Mouse (Mus musculus): ENCODE data around the gene Pxdn. TPM values are rescaled to one million over a fixed set of nuclear protein-coding genes. Genes with fewer than 3 reads are reported as not detected.

The Pxdn gene
- polyA plus RNA-seq, 1 experiment from 2014 or later, result 116 TPM

DNA sequence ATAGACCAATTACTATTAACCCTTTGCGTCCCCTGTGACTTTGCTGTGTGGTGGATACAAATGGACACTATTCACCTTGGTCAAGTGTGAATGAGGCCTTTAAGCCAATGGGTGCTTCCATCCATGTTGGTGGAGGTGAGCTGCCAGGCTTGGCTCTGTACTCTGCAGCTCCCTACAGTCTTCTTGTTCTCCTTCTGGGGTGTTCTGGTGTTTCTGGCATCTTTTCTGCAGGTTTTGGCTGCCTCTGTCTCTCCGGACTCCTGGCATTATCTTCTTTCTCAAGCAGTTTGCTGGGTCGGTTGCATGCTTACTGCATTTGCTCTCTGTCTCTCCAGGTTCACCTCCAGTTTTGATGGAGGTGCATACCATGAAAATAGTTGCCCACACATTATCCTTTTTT lies 7.2 kb downstream of the Pxdn start:
- ATAC-seq (replicated peaks; ENCODE audit: low FRiP score, low TSS enrichment, low read depth), result no peak
- Histone ChIP-seq H3K27ac (ENCODE audit: low read depth) (no peak overlapping the region), H3K4me3 (ENCODE audit: low read depth, low read length) (no peak overlapping the region), H3K27me3 (replicated peaks; ENCODE audit: control insufficient read depth, insufficient read depth, low read length) (no peaks in the 10 kb centered on the region), H3K9ac (ENCODE audit: low read length) (no peak overlapping the region), H3K36me3 (ENCODE audit: control insufficient read depth, insufficient read depth, low read length) (peaks cover 11% of the 10 kb centered on the region; the same call in 1 of the 2 replicates), H3K4me2 (ENCODE audit: low read length) (no peak overlapping the region), H3K4me1 (replicated peaks; ENCODE audit: control insufficient read depth, insufficient read depth, low read length) (peaks cover 16% of the 10 kb centered on the region), H3K9me3 (ENCODE audit: control insufficient read depth, low read length) (no peaks in the 10 kb centered on the region)
- DNase-seq (ENCODE audit: low spot score), result no peak
- WGBS, result 75% methylated on average over 3 of the region's 3 CpGs

DNA sequence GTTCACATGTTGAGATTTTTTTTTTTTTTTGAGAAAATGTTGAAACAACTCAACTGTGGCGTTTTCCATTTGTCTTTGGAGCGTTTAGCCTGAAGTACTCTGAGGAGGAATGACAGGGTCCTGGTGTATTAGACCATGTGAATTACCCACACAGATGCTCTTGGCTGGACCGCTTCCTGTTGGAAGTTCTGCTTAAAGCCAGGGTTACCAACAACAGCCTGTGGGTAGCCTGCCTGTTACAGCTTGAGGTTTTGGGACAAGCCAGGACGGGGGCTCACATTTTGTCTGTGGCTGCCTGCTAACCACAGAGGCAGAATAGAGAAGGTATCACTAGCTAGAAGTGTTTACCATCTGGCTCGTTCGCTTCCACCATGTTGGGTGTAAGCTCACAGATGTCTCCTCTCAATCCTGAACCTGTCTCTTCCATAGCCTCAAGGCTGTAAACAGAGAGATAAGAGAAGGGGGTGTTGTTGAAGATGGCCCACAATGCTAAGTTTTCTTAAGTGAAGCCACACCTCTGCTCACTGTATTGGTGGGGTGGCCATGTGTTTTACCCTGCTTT lies 7.9 kb downstream of the Pxdn start:
- Histone ChIP-seq H3K4me2 (ENCODE audit: low read length) (no peak overlapping the region), H3K27ac (ENCODE audit: low read depth) (no peak overlapping the region), H3K27me3 (replicated peaks; ENCODE audit: control insufficient read depth, insufficient read depth, low read length) (no peaks in the 10 kb centered on the region), H3K4me1 (replicated peaks; ENCODE audit: control insufficient read depth, insufficient read depth, low read length) (peaks cover 12% of the 10 kb centered on the region), H3K36me3 (ENCODE audit: control insufficient read depth, insufficient read depth, low read length) (peaks cover 11% of the 10 kb centered on the region; the same call in 1 of the 2 replicates), H3K9ac (ENCODE audit: low read length) (no peak overlapping the region), H3K9me3 (ENCODE audit: control insufficient read depth, low read length) (no peaks in the 10 kb centered on the region), H3K4me3 (ENCODE audit: low read depth, low read length) (no peak overlapping the region)
- 52% methylated on average over 6 of the region's 6 CpGs for WGBS
- ATAC-seq (replicated peaks; ENCODE audit: low FRiP score, low TSS enrichment, low read depth) (no peak), DNase-seq (ENCODE audit: low spot score) (no peak)

DNA sequence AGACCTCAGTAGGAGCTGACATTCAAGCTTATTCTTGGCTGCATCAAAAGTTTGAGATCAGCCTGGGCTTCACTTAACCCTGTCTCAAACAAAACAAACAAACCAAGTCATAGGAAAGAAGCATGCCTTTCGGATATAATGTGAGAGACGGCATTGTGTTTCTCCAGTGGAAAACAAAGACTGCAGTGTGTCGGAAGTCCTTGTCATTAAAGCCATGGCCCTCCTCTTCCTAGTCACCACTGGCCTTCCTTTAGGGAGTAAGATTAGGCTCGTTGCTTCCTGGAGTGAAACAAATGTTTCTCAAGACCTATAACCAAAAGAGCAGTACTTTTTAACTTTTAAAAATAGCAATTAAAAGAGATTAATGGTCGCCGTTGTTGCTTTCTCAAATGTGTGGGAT lies 13.6 kb downstream of the Pxdn start:
- 63% methylated on average over 6 of the region's 6 CpGs for WGBS
- Histone ChIP-seq H3K9me3 (ENCODE audit: control insufficient read depth, low read length) (no peaks in the 10 kb centered on the region), H3K4me2 (ENCODE audit: low read length) (no peak overlapping the region), H3K36me3 (ENCODE audit: control insufficient read depth, insufficient read depth, low read length) (0 out of 2 replicates have a peak, but pooled peaks cover 7% of the 10 kb centered on the region), H3K27me3 (replicated peaks; ENCODE audit: control insufficient read depth, insufficient read depth, low read length) (no peaks in the 10 kb centered on the region), H3K4me3 (ENCODE audit: low read depth, low read length) (no peak overlapping the region), H3K9ac (ENCODE audit: low read length) (no peak overlapping the region), H3K27ac (ENCODE audit: low read depth) (peak overlapping the region; percentile 51), H3K4me1 (replicated peaks; ENCODE audit: control insufficient read depth, insufficient read depth, low read length) (peaks cover 25% of the 10 kb centered on the region)
- no peak for DNase-seq (ENCODE audit: low spot score)
- no peak for ATAC-seq (replicated peaks; ENCODE audit: low FRiP score, low TSS enrichment, low read depth)

DNA sequence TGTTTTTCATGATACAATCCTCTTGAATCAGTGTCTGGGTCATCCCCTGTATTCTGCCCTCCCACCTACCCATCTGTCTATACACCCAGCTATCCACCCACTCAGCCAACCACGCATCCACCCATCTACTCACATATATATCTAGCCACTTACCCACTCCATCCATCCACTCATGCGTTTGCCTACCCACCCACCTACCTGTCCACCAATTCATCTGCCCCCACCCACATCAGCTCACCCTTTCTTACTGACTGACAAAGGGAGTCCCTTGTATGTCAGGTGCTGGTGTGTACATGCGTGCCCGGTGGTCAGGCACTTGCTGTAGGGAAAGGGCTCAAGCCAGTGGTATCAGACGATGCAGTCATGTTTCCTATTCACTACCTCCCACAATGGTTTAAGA lies 14.1 kb downstream of the Pxdn start:
- Histone ChIP-seq H3K4me3 (ENCODE audit: low read depth, low read length) (no peak overlapping the region), H3K9ac (ENCODE audit: low read length) (no peak overlapping the region), H3K4me1 (replicated peaks; ENCODE audit: control insufficient read depth, insufficient read depth, low read length) (peaks cover 25% of the 10 kb centered on the region), H3K9me3 (ENCODE audit: control insufficient read depth, low read length) (no peaks in the 10 kb centered on the region), H3K27ac (ENCODE audit: low read depth) (peak overlapping the region; percentile 1; the same call in 1 of the 2 replicates), H3K4me2 (ENCODE audit: low read length) (no peak overlapping the region), H3K36me3 (ENCODE audit: control insufficient read depth, insufficient read depth, low read length) (0 out of 2 replicates have a peak, but pooled peaks cover 7% of the 10 kb centered on the region), H3K27me3 (replicated peaks; ENCODE audit: control insufficient read depth, insufficient read depth, low read length) (no peaks in the 10 kb centered on the region)
- no peak for ATAC-seq (replicated peaks; ENCODE audit: low FRiP score, low TSS enrichment, low read depth)
- 84% methylated on average over 5 of the region's 5 CpGs for WGBS
- DNase-seq (ENCODE audit: low spot score), result no peak

DNA sequence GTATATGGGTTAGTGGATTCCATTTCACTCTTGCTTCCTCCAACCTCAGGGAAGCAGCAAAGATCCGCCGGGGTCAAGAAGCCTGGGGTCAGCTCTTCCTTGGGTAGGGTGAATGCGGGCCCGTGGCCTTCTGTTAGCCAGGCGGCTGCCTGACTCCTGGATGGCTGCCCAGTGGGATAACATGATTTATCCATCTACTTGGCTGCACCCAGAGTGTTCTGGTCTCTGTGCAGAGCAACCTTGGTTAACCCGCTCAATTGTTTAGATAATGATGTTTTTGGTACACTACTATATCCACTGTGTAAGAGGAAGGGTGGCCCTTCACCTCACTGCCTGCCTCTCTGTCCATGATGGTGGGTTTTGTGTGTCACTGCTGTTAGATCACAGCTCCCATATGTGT lies 14.7 kb downstream of the Pxdn start:
- DNase-seq (ENCODE audit: low spot score) (no peak), ATAC-seq (replicated peaks; ENCODE audit: low FRiP score, low TSS enrichment, low read depth) (no peak)
- Histone ChIP-seq H3K9me3 (ENCODE audit: control insufficient read depth, low read length) (no peaks in the 10 kb centered on the region), H3K4me3 (ENCODE audit: low read depth, low read length) (no peak overlapping the region), H3K27ac (ENCODE audit: low read depth) (peak overlapping the region; percentile 1; the same call in 1 of the 2 replicates), H3K36me3 (ENCODE audit: control insufficient read depth, insufficient read depth, low read length) (0 out of 2 replicates have a peak, but pooled peaks cover 7% of the 10 kb centered on the region), H3K9ac (ENCODE audit: low read length) (no peak overlapping the region), H3K27me3 (replicated peaks; ENCODE audit: control insufficient read depth, insufficient read depth, low read length) (no peaks in the 10 kb centered on the region), H3K4me2 (ENCODE audit: low read length) (no peak overlapping the region), H3K4me1 (replicated peaks; ENCODE audit: control insufficient read depth, insufficient read depth, low read length) (peaks cover 25% of the 10 kb centered on the region)
- 28% methylated on average over 6 of the region's 6 CpGs for WGBS

DNA sequence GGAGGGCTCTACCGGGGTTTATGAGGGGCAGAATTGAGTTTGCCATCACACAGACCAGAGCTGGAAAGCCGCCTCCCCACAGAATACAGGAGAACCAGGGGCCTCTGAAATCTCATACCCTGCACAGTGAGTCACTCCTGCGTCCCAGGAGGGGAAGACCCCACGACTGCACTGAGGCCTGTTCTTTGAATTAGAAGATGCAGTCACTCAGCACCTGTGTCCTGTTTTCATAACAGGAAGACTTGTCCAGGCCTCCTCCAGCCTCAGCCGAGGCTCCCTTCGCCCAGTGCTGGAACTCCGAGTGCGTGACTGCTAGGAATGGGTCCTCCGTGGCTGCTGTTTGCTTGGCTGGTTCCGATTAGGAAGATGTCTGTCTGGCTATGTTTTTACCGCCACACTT lies 16.6 kb downstream of the Pxdn start:
- Histone ChIP-seq H3K4me3 (ENCODE audit: low read depth, low read length) (no peak overlapping the region), H3K27me3 (replicated peaks; ENCODE audit: control insufficient read depth, insufficient read depth, low read length) (no peaks in the 10 kb centered on the region), H3K4me1 (replicated peaks; ENCODE audit: control insufficient read depth, insufficient read depth, low read length) (peaks cover 25% of the 10 kb centered on the region), H3K4me2 (ENCODE audit: low read length) (no peak overlapping the region), H3K9ac (ENCODE audit: low read length) (no peak overlapping the region), H3K9me3 (ENCODE audit: control insufficient read depth, low read length) (no peaks in the 10 kb centered on the region), H3K36me3 (ENCODE audit: control insufficient read depth, insufficient read depth, low read length) (0 out of 2 replicates have a peak, but pooled peaks cover 4% of the 10 kb centered on the region), H3K27ac (ENCODE audit: low read depth) (no peak overlapping the region)
- ATAC-seq (replicated peaks; ENCODE audit: low FRiP score, low TSS enrichment, low read depth) (no peak), DNase-seq (ENCODE audit: low spot score) (no peak)
- WGBS, result 63% methylated on average over 11 of the region's 11 CpGs

DNA sequence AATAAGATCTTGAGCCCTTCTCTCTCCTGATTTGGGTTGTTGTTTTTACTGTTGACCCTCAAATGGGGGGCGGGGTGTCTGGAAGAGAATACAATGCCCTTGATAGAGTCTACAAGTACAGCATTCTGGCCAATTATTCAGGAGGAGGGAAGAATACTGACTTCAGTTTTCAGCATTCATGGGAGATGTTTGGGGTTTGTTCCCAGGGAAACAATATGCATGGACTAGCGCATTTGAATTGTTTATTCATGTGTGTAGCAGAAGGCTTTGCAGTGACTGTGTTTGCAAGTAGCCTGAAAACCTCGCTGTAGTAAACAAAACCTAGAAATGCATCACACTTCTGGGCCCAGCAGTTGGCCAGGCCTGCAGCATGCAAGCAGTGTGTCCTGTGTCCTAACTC lies 17.1 kb downstream of the Pxdn start:
- Histone ChIP-seq H3K9ac (ENCODE audit: low read length) (no peak overlapping the region), H3K4me2 (ENCODE audit: low read length) (no peak overlapping the region), H3K4me1 (replicated peaks; ENCODE audit: control insufficient read depth, insufficient read depth, low read length) (peaks cover 25% of the 10 kb centered on the region), H3K36me3 (ENCODE audit: control insufficient read depth, insufficient read depth, low read length) (no peaks in the 10 kb centered on the region), H3K27ac (ENCODE audit: low read depth) (0 out of 2 replicates have a peak overlapping the region, but pooled peaks have one; percentile 29), H3K27me3 (replicated peaks; ENCODE audit: control insufficient read depth, insufficient read depth, low read length) (no peaks in the 10 kb centered on the region), H3K4me3 (ENCODE audit: low read depth, low read length) (no peak overlapping the region), H3K9me3 (ENCODE audit: control insufficient read depth, low read length) (no peaks in the 10 kb centered on the region)
- 79% methylated on average over 3 of the region's 3 CpGs for WGBS
- DNase-seq (ENCODE audit: low spot score) (no peak), ATAC-seq (replicated peaks; ENCODE audit: low FRiP score, low TSS enrichment, low read depth) (no peak)

DNA sequence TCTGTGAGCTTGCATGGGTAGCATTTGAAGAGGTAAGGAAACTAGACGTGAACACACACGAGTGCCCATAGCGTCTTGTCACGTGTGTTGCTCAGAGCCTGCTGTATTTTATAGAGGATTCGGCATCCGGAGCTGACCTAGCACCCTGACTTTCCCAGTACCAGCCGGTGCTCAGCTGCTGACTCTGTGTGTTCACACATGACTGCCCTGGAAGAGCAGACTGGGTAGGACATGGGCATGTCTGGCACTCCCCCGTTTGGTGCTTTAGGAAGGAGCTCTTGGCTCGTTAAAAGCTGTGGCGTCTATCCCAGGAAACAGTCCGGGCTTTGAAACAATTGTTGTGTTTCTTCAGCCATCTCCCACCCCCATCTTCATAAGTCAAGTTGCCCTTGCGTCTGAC lies 19.6 kb downstream of the Pxdn start:
- Histone ChIP-seq H3K4me2 (ENCODE audit: low read length) (no peak overlapping the region), H3K27ac (ENCODE audit: low read depth) (no peak overlapping the region), H3K9ac (ENCODE audit: low read length) (no peak overlapping the region), H3K4me3 (ENCODE audit: low read depth, low read length) (no peak overlapping the region), H3K36me3 (ENCODE audit: control insufficient read depth, insufficient read depth, low read length) (no peaks in the 10 kb centered on the region), H3K27me3 (replicated peaks; ENCODE audit: control insufficient read depth, insufficient read depth, low read length) (no peaks in the 10 kb centered on the region), H3K4me1 (replicated peaks; ENCODE audit: control insufficient read depth, insufficient read depth, low read length) (peaks cover 15% of the 10 kb centered on the region), H3K9me3 (ENCODE audit: control insufficient read depth, low read length) (no peaks in the 10 kb centered on the region)
- DNase-seq (ENCODE audit: low spot score) (no peak), ATAC-seq (replicated peaks; ENCODE audit: low FRiP score, low TSS enrichment, low read depth) (no peak)
- 80% methylated on average over 12 of the region's 12 CpGs for WGBS

DNA sequence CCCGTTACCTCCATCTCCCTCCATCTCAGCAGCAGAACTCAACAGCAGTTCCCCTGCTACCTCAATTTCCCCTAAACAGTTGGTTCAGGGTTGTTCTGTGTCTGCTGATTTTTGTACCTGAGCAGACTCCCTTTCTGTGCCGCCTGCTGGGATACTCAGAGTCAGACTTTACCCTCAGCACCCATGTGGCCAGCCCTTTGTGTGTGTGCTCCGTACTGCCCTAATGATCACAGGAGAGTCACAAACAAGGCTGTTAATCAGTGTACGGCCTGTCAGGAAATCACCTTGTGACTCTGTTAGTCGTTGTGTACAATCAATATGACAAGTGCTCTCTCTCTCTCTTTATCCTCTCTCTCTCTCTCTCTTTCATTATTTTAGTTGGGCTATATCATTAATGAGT lies 21.2 kb downstream of the Pxdn start:
- DNase-seq (ENCODE audit: low spot score) (no peak), ATAC-seq (replicated peaks; ENCODE audit: low FRiP score, low TSS enrichment, low read depth) (no peak)
- peaks cover 6% of the 10 kb centered on the region for H3K4me1 ChIP-seq (replicated peaks; ENCODE audit: control insufficient read depth, insufficient read depth, low read length)
- 0 out of 2 replicates have a peak, but pooled peaks cover 3% of the 10 kb centered on the region for H3K36me3 ChIP-seq (ENCODE audit: control insufficient read depth, insufficient read depth, low read length)
- 71% methylated on average over 5 of the region's 5 CpGs for WGBS
- no peak overlapping the region for H3K4me3 ChIP-seq (ENCODE audit: low read depth, low read length)
- no peak overlapping the region for H3K4me2 ChIP-seq (ENCODE audit: low read length)
- no peaks in the 10 kb centered on the region for H3K27me3 ChIP-seq (replicated peaks; ENCODE audit: control insufficient read depth, insufficient read depth, low read length)
- no peak overlapping the region for H3K9ac ChIP-seq (ENCODE audit: low read length)
- no peaks in the 10 kb centered on the region for H3K9me3 ChIP-seq (ENCODE audit: control insufficient read depth, low read length)
- H3K27ac ChIP-seq (ENCODE audit: low read depth), result no peak overlapping the region

All from intestine, embryonic 14.5 days (tissue).